Mouse (Mus musculus) right cerebral cortex, postnatal 25 days (tissue): Measurements from ENCODE around the gene Mdm2.
"Not testable (repeated sequence)": the region's sequence is repeated elsewhere in the genome, so short reads cannot be mapped to it uniquely, and the experiment has no call there.

Experiments used
- DNase-seq: peaks from one replicate; pipeline ENCODE4 v3.0.0; 2022

The Mdm2 gene

GRCm38 (mm10) chr10:117710604-117711141, at the start of gene Mdm2:
Mdm2 (minus strand) TSS chr10:117710758.
- peak; percentile 91 for DNase-seq

GRCm38 (mm10) chr10:117759844-117760630, 49.5 kb upstream of the Mdm2 start:
- no peak for DNase-seq

- no peak for DNase-seq
These were observed 48.5 kb upstream of the Mdm2 start for GRCm38 (mm10) chr10:117758749-117759727.

- DNase-seq = not testable (repeated sequence)
These were observed 47.8 kb upstream of the Mdm2 start for GRCm38 (mm10) chr10:117758344-117758743.

GRCm38 (mm10) chr10:117757796-117758342, 47.3 kb upstream of the Mdm2 start:
- no peak for DNase-seq

- no peak for DNase-seq
These were observed 46.7 kb upstream of the Mdm2 start for GRCm38 (mm10) chr10:117757259-117757658.

GRCm38 (mm10) chr10:117756784-117757183, 46.2 kb upstream of the Mdm2 start:
- DNase-seq = no peak

- no peak for DNase-seq
These were observed 45.4 kb upstream of the Mdm2 start for GRCm38 (mm10) chr10:117755799-117756467.

- no peak for DNase-seq
These were observed 44.7 kb upstream of the Mdm2 start for GRCm38 (mm10) chr10:117755086-117755798.

GRCm38 (mm10) chr10:117754609-117754940, 44.0 kb upstream of the Mdm2 start:
- DNase-seq = no peak

- no peak for DNase-seq
These were observed 43.4 kb upstream of the Mdm2 start for GRCm38 (mm10) chr10:117753711-117754608.

GRCm38 (mm10) chr10:117752851-117753647, 42.5 kb upstream of the Mdm2 start:
- DNase-seq = no peak

- DNase-seq = no peak
These were observed 41.8 kb upstream of the Mdm2 start for GRCm38 (mm10) chr10:117752304-117752821.

GRCm38 (mm10) chr10:117751744-117752143, 41.2 kb upstream of the Mdm2 start:
- no peak for DNase-seq

GRCm38 (mm10) chr10:117751282-117751610, 40.7 kb upstream of the Mdm2 start:
- no peak for DNase-seq

- DNase-seq = no peak
These were observed 40.1 kb upstream of the Mdm2 start for GRCm38 (mm10) chr10:117750529-117751281.

GRCm38 (mm10) chr10:117749787-117750343, 39.3 kb upstream of the Mdm2 start:
- no peak for DNase-seq

- DNase-seq = no peak
These were observed 38.6 kb upstream of the Mdm2 start for GRCm38 (mm10) chr10:117749050-117749686.
